Mouse (Mus musculus) MEL (cell line): ENCODE data around the gene Sgsm2. TPM values are rescaled to one million over a fixed set of nuclear protein-coding genes. Genes with fewer than 3 reads are reported as not detected.

ENCODE experiments used
- DNase-seq: peaks from one replicate; pipeline ENCODE4 v3.0.0; 2011; ENCODE audit warnings: low read depth, low spot score
- H3K27ac ChIP-seq: 2 replicates; pipeline ENCODE4 v1.5.1; 2012; ENCODE audit warnings: low read depth, mild to moderate bottlenecking, control low read depth, low read length, moderate library complexity; ENCODE audit not compliant: control insufficient read depth
- H3K27me3 ChIP-seq, 2 experiments: fragments of 150-350 bp in 1 of 2; sonication (generic) in 1 of 2; 2 replicates each; pipeline ENCODE4 v1.6.1; 2012; ENCODE audit warnings: low read length in 2 of 2, mild to moderate bottlenecking in 2 of 2, improper control_type of control experiment in 1 of 2, moderate library complexity in 1 of 2; ENCODE audit not compliant: insufficient read depth in 2 of 2, control insufficient read depth in 1 of 2
- H3K36me3 ChIP-seq, 2 experiments: 2 replicates each; pipeline ENCODE4 v1.6.1; 2012 to 2014; ENCODE audit warnings: low read length in 2 of 2, improper control_type of control experiment in 1 of 2, inconsistent platforms in 1 of 2, mild to moderate bottlenecking in 1 of 2; ENCODE audit not compliant: insufficient read depth in 2 of 2, control insufficient read depth in 1 of 2
- H3K4me1 ChIP-seq, 2 experiments: fragments of 150-350 bp in 1 of 2; sonication (generic) in 1 of 2; 2 replicates each; pipeline ENCODE4 v1.6.1; 2012; ENCODE audit warnings: low read length in 2 of 2, improper control_type of control experiment in 1 of 2, mild to moderate bottlenecking in 1 of 2; ENCODE audit not compliant: insufficient read depth in 2 of 2, control insufficient read depth in 1 of 2
- H3K4me3 ChIP-seq, 2 experiments: fragments of 150-350 bp in 1 of 2; sonication (generic) in 1 of 2; 2 replicates each; pipeline ENCODE4 v1.5.1; 2012; ENCODE audit warnings: low read depth in 2 of 2, low read length in 2 of 2, mild to moderate bottlenecking in 2 of 2, moderate library complexity in 2 of 2, control low read depth in 1 of 2, improper control_type of control experiment in 1 of 2; ENCODE audit not compliant: control insufficient read depth in 1 of 2, insufficient read depth in 1 of 2
- H3K79me2 ChIP-seq: 2 replicates; pipeline ENCODE4 v1.6.1; 2012; ENCODE audit warnings: mild to moderate bottlenecking, low read length, moderate library complexity; ENCODE audit not compliant: control insufficient read depth, poor library complexity, insufficient read depth
- H3K9ac ChIP-seq: 2 replicates; pipeline ENCODE4 v1.6.1; 2012; ENCODE audit warnings: low read depth, mild to moderate bottlenecking, control low read depth, low read length, moderate library complexity; ENCODE audit not compliant: control insufficient read depth, poor library complexity, severe bottlenecking
- H3K9me3 ChIP-seq: fragments of 150-350 bp; sonication (generic); replicated peaks from 2 replicates; pipeline ENCODE4 v1.6.1; 2012; ENCODE audit warnings: mild to moderate bottlenecking, low read length, improper control_type of control experiment, moderate library complexity; ENCODE audit not compliant: insufficient read depth
- BHLHE40 ChIP-seq: IDR thresholded peaks from 2 replicates; pipeline ENCODE4 v1.6.1; 2012; ENCODE audit warnings: low read depth, mild to moderate bottlenecking, inconsistent platforms, low read length, improper control_type of control experiment, borderline replicate concordance
- CHD1 ChIP-seq: IDR thresholded peaks from 2 replicates; pipeline ENCODE4 v1.6.1; 2012; ENCODE audit warnings: low read depth, mild to moderate bottlenecking, inconsistent platforms, low read length, improper control_type of control experiment
- E2F4 ChIP-seq: IDR thresholded peaks from 2 replicates; pipeline ENCODE4 v1.6.1; 2011; ENCODE audit warnings: low read depth, low read length, improper control_type of control experiment, borderline replicate concordance
- ELF1 ChIP-seq: IDR thresholded peaks from 2 replicates; pipeline ENCODE4 v1.6.1; 2014; ENCODE audit warnings: low read depth, mild to moderate bottlenecking, inconsistent platforms, low read length, improper control_type of control experiment, moderate library complexity
- EP300 ChIP-seq, 2 experiments: IDR thresholded peaks; 2 replicates each; pipeline ENCODE4 v1.6.1; 2011; ENCODE audit warnings: improper control_type of control experiment in 2 of 2, low read length in 2 of 2, low read depth in 1 of 2, mild to moderate bottlenecking in 1 of 2
- ETS1 ChIP-seq: IDR thresholded peaks from 2 replicates; pipeline ENCODE4 v1.6.1; 2012; ENCODE audit warnings: low read depth, mild to moderate bottlenecking, inconsistent platforms, low read length, improper control_type of control experiment, moderate library complexity
- GABPA ChIP-seq: IDR thresholded peaks from 2 replicates; pipeline ENCODE4 v1.6.1; 2012; ENCODE audit warnings: low read depth, mild to moderate bottlenecking, inconsistent platforms, low read length, improper control_type of control experiment, moderate library complexity
- GATA1 ChIP-seq: IDR thresholded peaks from 2 replicates; pipeline ENCODE4 v1.6.1; 2011; ENCODE audit warnings: low read depth, low read length, improper control_type of control experiment
- HCFC1 ChIP-seq: IDR thresholded peaks from 2 replicates; pipeline ENCODE4 v1.6.1; 2012; ENCODE audit warnings: low read depth, mild to moderate bottlenecking, inconsistent platforms, low read length, improper control_type of control experiment, moderate library complexity
- KAT2A ChIP-seq: conservative IDR thresholded peaks from 2 replicates; pipeline ENCODE4 v1.6.1; 2012; ENCODE audit warnings: low read depth, low read length, improper control_type of control experiment, inconsistent platforms
- MAX ChIP-seq: IDR thresholded peaks from 2 replicates; pipeline ENCODE4 v1.6.1; 2011; ENCODE audit warnings: low read length, improper control_type of control experiment
- MEF2A ChIP-seq: IDR thresholded peaks from 2 replicates; pipeline ENCODE4 v1.6.1; 2014; ENCODE audit warnings: low read depth, mild to moderate bottlenecking, inconsistent platforms, low read length, improper control_type of control experiment; ENCODE audit not compliant: poor library complexity, insufficient replicate concordance, severe bottlenecking; ENCODE audit errors: extremely low read depth
- NELFE ChIP-seq: IDR thresholded peaks from 2 replicates; pipeline ENCODE4 v1.6.1; 2011; ENCODE audit warnings: low read depth, low read length, improper control_type of control experiment
- NRF1 ChIP-seq: IDR thresholded peaks from 2 replicates; pipeline ENCODE4 v1.6.1; 2014; ENCODE audit warnings: low read depth, mild to moderate bottlenecking, inconsistent platforms, low read length, improper control_type of control experiment, moderate library complexity; ENCODE audit not compliant: poor library complexity, insufficient read depth, severe bottlenecking
- RCOR1 ChIP-seq: IDR thresholded peaks from 2 replicates; pipeline ENCODE4 v1.6.1; 2012; ENCODE audit warnings: low read depth, mild to moderate bottlenecking, inconsistent platforms, low read length, improper control_type of control experiment
- SIN3A ChIP-seq: IDR thresholded peaks from 2 replicates; pipeline ENCODE4 v1.6.1; 2012; ENCODE audit warnings: low read length, improper control_type of control experiment, inconsistent platforms
- SMC3 ChIP-seq: IDR thresholded peaks from 2 replicates; pipeline ENCODE4 v1.6.1; 2011; ENCODE audit warnings: low read depth, low read length, improper control_type of control experiment
- TAL1 ChIP-seq: IDR thresholded peaks from 2 replicates; pipeline ENCODE4 v1.6.1; 2012; ENCODE audit warnings: mild to moderate bottlenecking, inconsistent platforms, low read length, moderate library complexity, mixed read lengths
- ZC3H11A ChIP-seq: IDR thresholded peaks from 2 replicates; pipeline ENCODE4 v1.6.1; 2012; ENCODE audit warnings: low read depth, mild to moderate bottlenecking, inconsistent platforms, low read length, improper control_type of control experiment
- ZMIZ1 ChIP-seq: IDR thresholded peaks from 2 replicates; pipeline ENCODE4 v1.6.1; 2012; ENCODE audit warnings: low read depth, mild to moderate bottlenecking, inconsistent platforms, low read length, improper control_type of control experiment, moderate library complexity
- polyA plus RNA-seq, 2 experiments: library from polyadenylated mRNA; stranded (reverse) in 1 of 2; unstranded in 1 of 2; fragments of >175 nt in 1 of 2; fragments of >200 nt in 1 of 2; gene quantifications; 2 replicates each; pipeline versions ENCODE4 v1.2.1 to v1.2.4; 2012; ENCODE audit warnings: low replicate concordance in 2 of 2, low read depth in 1 of 2; ENCODE audit not compliant: insufficient read length in 2 of 2, insufficient read depth in 1 of 2, missing spikeins in 1 of 2
- total RNA-seq: library from RNA; depleted of rRNA; stranded (reverse); fragments of 300-350 nt; gene quantifications from 2 replicates; pipeline ENCODE4 v1.2.3, GENCODE M21; 2012

Gene Sgsm2
- total and polyA plus RNA-seq, 3 experiments: 7.2 to 15.1 TPM; not detected in 1

DNA sequence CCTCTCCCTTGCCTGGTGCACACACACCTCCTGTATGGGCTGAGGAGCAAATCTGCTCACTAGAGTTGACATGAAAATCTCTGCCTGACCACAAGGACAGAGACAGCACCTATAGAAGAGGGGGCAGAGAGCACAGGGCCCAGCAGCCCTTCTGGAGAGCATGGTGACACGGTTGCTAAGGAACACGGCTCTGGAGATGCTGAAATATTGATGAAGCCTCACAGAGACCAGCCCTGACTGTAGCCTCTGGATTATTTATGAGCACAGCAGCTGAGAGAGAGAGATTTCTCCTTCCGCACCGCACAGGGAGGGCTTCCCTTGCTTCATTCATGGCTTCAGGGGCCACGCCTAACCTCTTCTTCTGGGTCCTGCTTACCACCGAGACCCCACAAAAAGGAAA, 27.3 kb downstream of the Sgsm2 start:
- no peaks in the 10 kb centered on the region for H3K27me3 ChIP-seq
- H3K9me3 ChIP-seq: no peaks in the 10 kb centered on the region
- no peak for TF ChIP-seq CHD1
- no peak for TF ChIP-seq ZC3H11A
- TF ChIP-seq TAL1: no peak
- TF ChIP-seq NELFE: no peak
- TF ChIP-seq EP300 (IDR thresholded peaks at IDR 0.05; ENCODE audit: low read depth in 1 of 2, low read length in 2 of 2): no peak
- no peak for TF ChIP-seq ETS1
- TF ChIP-seq RCOR1: no peak
- TF ChIP-seq MAX: no peak
- TF ChIP-seq MEF2A: no peak
- no peak for TF ChIP-seq NRF1
- H3K79me2 ChIP-seq: no peaks in the 10 kb centered on the region
- no peaks in the 10 kb centered on the region for H3K4me1 ChIP-seq
- H3K36me3 ChIP-seq: no peaks in the 10 kb centered on the region
- H3K4me3 ChIP-seq: no peak overlapping the region
- no peak overlapping the region for H3K27ac ChIP-seq
- H3K9ac ChIP-seq: no peak overlapping the region
- no peak for DNase-seq

DNA sequence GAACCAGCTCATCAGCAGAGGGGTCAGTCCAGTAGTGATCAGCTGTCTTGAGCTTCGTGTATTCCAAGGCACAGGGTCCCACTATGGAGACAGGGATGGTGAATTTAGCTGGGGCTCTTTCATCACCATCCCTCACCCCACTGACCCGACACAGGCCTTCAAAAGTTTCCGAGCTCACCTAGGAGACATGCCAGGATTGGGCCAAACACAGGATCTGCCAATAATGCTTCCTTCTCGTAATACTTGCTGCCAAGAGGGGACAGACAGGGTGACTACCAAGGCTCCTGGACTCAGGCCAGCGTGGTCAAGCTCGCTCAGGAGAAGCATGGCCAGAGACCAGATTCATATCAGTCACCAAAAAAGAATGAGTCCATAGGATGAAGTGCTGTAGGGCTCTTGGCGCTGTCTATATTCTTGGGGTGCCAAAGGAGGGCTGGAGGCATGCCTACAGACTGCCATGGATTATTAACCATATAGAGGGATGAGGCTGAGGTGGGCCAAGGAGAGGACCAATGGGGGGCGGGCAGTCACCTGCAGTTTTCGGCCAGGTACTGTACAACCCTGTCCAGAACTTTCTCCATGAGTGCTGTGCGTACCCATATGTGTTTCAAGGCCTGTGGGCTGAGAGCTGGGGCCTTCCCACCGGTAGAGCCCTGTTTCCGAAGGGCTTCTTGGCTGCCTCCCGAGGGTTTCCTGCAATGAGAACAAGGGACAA, 28.7 kb downstream of the Sgsm2 start:
- no peaks in the 10 kb centered on the region for H3K4me1 ChIP-seq
- H3K27me3 ChIP-seq: no peaks in the 10 kb centered on the region
- no peak for DNase-seq
- no peak overlapping the region for H3K27ac ChIP-seq
- H3K4me3 ChIP-seq: no peak overlapping the region
- no peaks in the 10 kb centered on the region; a peak in 1 of 4 replicates for H3K36me3 ChIP-seq
- no peaks in the 10 kb centered on the region for H3K79me2 ChIP-seq
- TF ChIP-seq GABPA: no peak
- no peak for TF ChIP-seq RCOR1
- no peak for TF ChIP-seq HCFC1
- TF ChIP-seq KAT2A: no peak
- TF ChIP-seq GATA1: no peak
- TF ChIP-seq MAX: no peak
- TF ChIP-seq BHLHE40: no peak
- no peak for TF ChIP-seq SMC3
- TF ChIP-seq ZMIZ1: no peak
- no peak for TF ChIP-seq ZC3H11A
- TF ChIP-seq SIN3A: no peak
- no peak for TF ChIP-seq E2F4
- TF ChIP-seq ETS1: no peak
- no peak for TF ChIP-seq CHD1
- TF ChIP-seq ELF1: no peak
- no peak overlapping the region for H3K9ac ChIP-seq
- H3K9me3 ChIP-seq: no peaks in the 10 kb centered on the region
